Mouse (Mus musculus) lung, adult 2 months (tissue): Measurements from ENCODE around the gene Vps72. TPM values are rescaled to one million over a fixed set of nuclear protein-coding genes. Genes with fewer than 3 reads are reported as not detected.

Experiments used
- DNase-seq: peaks from one replicate; pipeline ENCODE4 v3.0.0; 2022
- H3K4me1 ChIP-seq: fragments of 200-500 bp; 2 replicates; pipeline ENCODE4 v1.6.1; 2011; ENCODE audit warnings: low read length; ENCODE audit not compliant: control insufficient read depth, insufficient read depth
- H3K4me3 ChIP-seq: fragments of 200-500 bp; replicated peaks from 2 replicates; pipeline ENCODE3; 2011; ENCODE audit warnings: low read depth, mild to moderate bottlenecking, control low read depth, low read length; ENCODE audit errors: extremely low read depth
- CTCF ChIP-seq: fragments of 200-500 bp; IDR thresholded peaks from 2 replicates; pipeline ENCODE4 v1.5.1; 2011; ENCODE audit warnings: mild to moderate bottlenecking, low read length, control low read depth; ENCODE audit not compliant: insufficient read depth
- POLR2A ChIP-seq: fragments of 200-500 bp; IDR thresholded peaks from 2 replicates; pipeline ENCODE4 v1.6.1; 2011; ENCODE audit warnings: low read depth, mild to moderate bottlenecking, control low read depth, low read length, borderline replicate concordance; ENCODE audit errors: extremely low read depth
- WGBS: fragments of 180-500 bp; shearing (Covaris S2); methylation state at CpG from one replicate; pipeline ENCODE4 v1.1.7; 2018; 5-methylcytosine and 5-hydroxymethylcytosine counted together
- polyA plus RNA-seq: library from polyadenylated mRNA; depleted of rRNA; stranded (reverse); fragments of >200 nt; gene quantifications from 2 replicates; pipeline ENCODE4 v1.2.3, GENCODE M21; 2012; rRNA removed

Gene Vps72
- polyA plus RNA-seq, 1 experiment, result 62.2 TPM

- H3K4me1 ChIP-seq, result peaks cover 13% of the 10 kb centered on the region; the same call in 1 of the 2 replicates
- peak overlapping the region; percentile 91 for H3K4me3 ChIP-seq
- 3% methylated on average over 30 of the region's 30 CpGs for whole genome bisulfite sequencing
- no peak for DNase-seq
- TF ChIP-seq POLR2A (no peak), CTCF (no peak)
Observed at GRCm38 (mm10) chr3:95161041-95161551, 50.3 kb downstream of the Vps72 start.

GRCm38 (mm10) chr3:95161618-95162344 lies 51.0 kb downstream of the Vps72 start:
- peak overlapping the region; percentile 16 for H3K4me3 ChIP-seq
- DNase-seq, result no peak
- peaks cover 13% of the 10 kb centered on the region; the same call in 1 of the 2 replicates for H3K4me1 ChIP-seq
- TF ChIP-seq CTCF, result no peak
- no peak for TF ChIP-seq POLR2A
- 21% methylated on average over 9 of the region's 9 CpGs for WGBS

- 68% methylated on average over 2 of the region's 2 CpGs for WGBS
- TF ChIP-seq CTCF (no peak), POLR2A (no peak)
- DNase-seq, result no peak
Observed at GRCm38 (mm10) chr3:95162345-95162628, 51.5 kb downstream of the Vps72 start.

GRCm38 (mm10) chr3:95163419-95164255 lies 52.8 kb downstream of the Vps72 start:
- no peak overlapping the region for H3K4me3 ChIP-seq
- WGBS, result 65% methylated on average over 11 of the region's 11 CpGs
- peaks cover 13% of the 10 kb centered on the region; the same call in 1 of the 2 replicates for H3K4me1 ChIP-seq
- TF ChIP-seq POLR2A (no peak), CTCF (no peak)
- DNase-seq, result no peak

More at GRCm38 (mm10) chr3:95162345-95162628, 51.5 kb downstream of the Vps72 start:
- Histone ChIP-seq H3K4me1 (peaks cover 13% of the 10 kb centered on the region; the same call in 1 of the 2 replicates), H3K4me3 (no peak overlapping the region)

- DNase-seq, result no peak
- Histone ChIP-seq H3K4me3 (no peak overlapping the region), H3K4me1 (peaks cover 13% of the 10 kb centered on the region; the same call in 1 of the 2 replicates)
- 88% methylated on average over 5 of the region's 5 CpGs for WGBS
- TF ChIP-seq CTCF (no peak), POLR2A (no peak)
Observed at GRCm38 (mm10) chr3:95164256-95164550, 53.4 kb downstream of the Vps72 start.

GRCm38 (mm10) chr3:95164840-95165239 lies 54.0 kb downstream of the Vps72 start:
- WGBS, result 80% methylated on average over 5 of the region's 5 CpGs
- DNase-seq, result no peak
- Histone ChIP-seq H3K4me1 (peaks cover 7% of the 10 kb centered on the region; the same call in 1 of the 2 replicates), H3K4me3 (no peak overlapping the region)
- TF ChIP-seq POLR2A, result no peak
- no peak for TF ChIP-seq CTCF

- no peaks in the 10 kb centered on the region for H3K4me1 ChIP-seq
- H3K4me3 ChIP-seq, result no peak overlapping the region
- no peak for DNase-seq
- WGBS, result 97% methylated on average over 10 of the region's 10 CpGs
- no peak for TF ChIP-seq POLR2A
- TF ChIP-seq CTCF, result no peak
Observed at GRCm38 (mm10) chr3:95169996-95170395, 59.2 kb downstream of the Vps72 start.

GRCm38 (mm10) chr3:95171105-95171504 lies 60.3 kb downstream of the Vps72 start:
- Histone ChIP-seq H3K4me3 (no peak overlapping the region), H3K4me1 (no peaks in the 10 kb centered on the region)
- DNase-seq, result no peak
- 70% methylated on average over 6 of the region's 6 CpGs for WGBS
- TF ChIP-seq POLR2A (no peak), CTCF (no peak)

Other genes starting within 250 kb of the Vps72 start
- gene Psmb4, start 224.1 kb upstream of the Vps72 start, polyA plus RNA-seq, result 175 and 210 TPM in 2 replicates
- 865 and 921 TPM in 2 replicates for gene Selenbp1, start 178.0 kb upstream of the Vps72 start, polyA plus RNA-seq
- 10.5 and 14.6 TPM in 2 replicates for gene Rfx5, start 156.9 kb upstream of the Vps72 start, polyA plus RNA-seq
- 33.8 and 38.1 TPM in 2 replicates for gene Pi4kb, start 136.3 kb upstream of the Vps72 start, polyA plus RNA-seq
- 19.2 and 20.6 TPM in 2 replicates for gene Zfp687, start 95.6 kb upstream of the Vps72 start, polyA plus RNA-seq
- 97.3 and 127 TPM in 2 replicates for gene Psmd4, start 68.4 kb upstream of the Vps72 start, polyA plus RNA-seq
- gene Pip5k1a, start 4.1 kb upstream of the Vps72 start, polyA plus RNA-seq, result 14.6 and 20.4 TPM in 2 replicates
- gene Tmod4, start 13.5 kb downstream of the Vps72 start, polyA plus RNA-seq, result 1.5 and 3.5 TPM in 2 replicates
- 30.1 and 43.7 TPM in 2 replicates for gene Scnm1, start 23.0 kb downstream of the Vps72 start, polyA plus RNA-seq
- 4.5 and 7.8 TPM in 2 replicates for gene Lysmd1, start 23.1 kb downstream of the Vps72 start, polyA plus RNA-seq
- gene Tnfaip8l2, start 31.3 kb downstream of the Vps72 start, polyA plus RNA-seq, result 24.6 and 26.4 TPM in 2 replicates
- 10.7 and 11.8 TPM in 2 replicates for gene Sema6c, start 49.4 kb downstream of the Vps72 start, polyA plus RNA-seq
- 9.7 and 17.3 TPM in 2 replicates for gene Gabpb2, start 106.9 kb downstream of the Vps72 start, polyA plus RNA-seq
- 54.0 and 71.7 TPM in 2 replicates for gene Cdc42se1, start 117.7 kb downstream of the Vps72 start, polyA plus RNA-seq
- gene Mllt11, start 121.1 kb downstream of the Vps72 start, polyA plus RNA-seq, result 6.5 and 12.3 TPM in 2 replicates
- 0.98 and 1.1 TPM in 2 replicates for gene Gm128, start 130.6 kb downstream of the Vps72 start, polyA plus RNA-seq
- gene Bnipl, start 140.2 kb downstream of the Vps72 start, polyA plus RNA-seq, result 4.2 and 13.3 TPM in 2 replicates
- gene Mindy1, start 170.3 kb downstream of the Vps72 start, polyA plus RNA-seq, result 89.1 and 95.2 TPM in 2 replicates
- gene Prune1, start 171.1 kb downstream of the Vps72 start, polyA plus RNA-seq, result 13.4 and 24.2 TPM in 2 replicates
- 4.7 and 16.7 TPM in 2 replicates for gene Anxa9, start 196.2 kb downstream of the Vps72 start, polyA plus RNA-seq
- 158 and 181 TPM in 2 replicates for gene Cers2, start 203.8 kb downstream of the Vps72 start, polyA plus RNA-seq
- 10.7 and 14.7 TPM in 2 replicates for gene Setdb1, start 246.2 kb downstream of the Vps72 start, polyA plus RNA-seq